Mouse (Mus musculus) myocyte (in vitro differentiated cells): Measurements from ENCODE around the gene Il4ra.

Source experiments
- CEBPB ChIP-seq: IDR thresholded peaks from 2 replicates; pipeline ENCODE4 v1.6.1; 2011; ENCODE audit warnings: mild to moderate bottlenecking, moderate library complexity; ENCODE audit not compliant: poor library complexity, insufficient read depth, severe bottlenecking
- MYOD1 ChIP-seq, 3 experiments: IDR thresholded peaks; one replicate each; pipeline ENCODE4 v1.6.1; 2011; ENCODE audit warnings: control low read depth in 2 of 3, low read depth in 2 of 3, mild to moderate bottlenecking in 2 of 3, moderate library complexity in 1 of 3; ENCODE audit not compliant: insufficient read length in 2 of 3, control insufficient read depth in 1 of 3
- POLR2A ChIP-seq: IDR thresholded peaks from one replicate; pipeline ENCODE4 v1.6.1; 2011; ENCODE audit warnings: low read depth, mild to moderate bottlenecking, control low read depth, moderate library complexity; ENCODE audit not compliant: insufficient read length
- POLR2AphosphoS2 ChIP-seq: IDR thresholded peaks from one replicate; pipeline ENCODE4 v1.6.1; 2011; ENCODE audit warnings: low read depth, control low read depth; ENCODE audit not compliant: insufficient read length
- TCF12 ChIP-seq: IDR thresholded peaks from one replicate; pipeline ENCODE4 v1.6.1; 2011; ENCODE audit warnings: mild to moderate bottlenecking, control low read depth; ENCODE audit not compliant: poor library complexity, insufficient read depth, severe bottlenecking

GRCm38 (mm10) chr7:125555351-125555872, 3.5 kb downstream of the Il4ra start:
- TF ChIP-seq MYOD1 (IDR thresholded peaks at IDR 0.05; ENCODE audit: control insufficient read depth in 1 of 3, insufficient read length in 2 of 3, low read depth in 2 of 3) (no peak), CEBPB (no peak), POLR2A (no peak), TCF12 (no peak), POLR2AphosphoS2 (no peak)
